Mouse (Mus musculus): ENCODE data around the gene 1810043G02Rik. TPM values are rescaled to one million over a fixed set of nuclear protein-coding genes. Genes with fewer than 3 reads are reported as not detected.
"Not testable (repeated sequence)": the region's sequence is repeated elsewhere in the genome, so short reads cannot be mapped to it uniquely, and the experiment has no call there.

Gene 1810043G02Rik
- total and polyA plus RNA-seq, 3 experiments, result 19.7 to 92.1 (median 23.7) TPM

- DNase-seq, result no peak
Measured at GRCm38 (mm10) chr10:78005791-78006438, 27.6 kb downstream of the 1810043G02Rik start.

- DNase-seq, result no peak
Measured at GRCm38 (mm10) chr10:78007203-78007602, 28.9 kb downstream of the 1810043G02Rik start.

- DNase-seq, result no peak
Measured at GRCm38 (mm10) chr10:78008169-78008568, 29.8 kb downstream of the 1810043G02Rik start.

- DNase-seq, result peak; percentile 98
Measured at GRCm38 (mm10) chr10:78009184-78009944, 31.0 kb downstream of the 1810043G02Rik start.

- no peak for DNase-seq
Measured at GRCm38 (mm10) chr10:78009945-78010293, 31.6 kb downstream of the 1810043G02Rik start, which contains the start of gene Pfkl. TSS of gene Pfkl (minus strand) at chr10:78010083.

GRCm38 (mm10) chr10:78010335-78010734 is 32.0 kb downstream of the 1810043G02Rik start:
- peak; percentile 32 for DNase-seq

GRCm38 (mm10) chr10:78011116-78011515 is 32.8 kb downstream of the 1810043G02Rik start:
- not testable (repeated sequence) for DNase-seq

GRCm38 (mm10) chr10:78012661-78013495 is 34.6 kb downstream of the 1810043G02Rik start:
- DNase-seq, result peak; percentile 42

- DNase-seq, result peak; percentile 42
Measured at GRCm38 (mm10) chr10:78015489-78015888, 37.2 kb downstream of the 1810043G02Rik start.

- no peak for DNase-seq
Measured at GRCm38 (mm10) chr10:78016366-78016765, 38.0 kb downstream of the 1810043G02Rik start.

- DNase-seq, result peak; percentile 84
Measured at GRCm38 (mm10) chr10:78018797-78019203, 40.5 kb downstream of the 1810043G02Rik start.

- DNase-seq, result no peak
Measured at GRCm38 (mm10) chr10:78019291-78019690, 41.0 kb downstream of the 1810043G02Rik start.

GRCm38 (mm10) chr10:78019984-78020383 is 41.7 kb downstream of the 1810043G02Rik start:
- DNase-seq, result not testable (repeated sequence)

- DNase-seq, result not testable (repeated sequence)
Measured at GRCm38 (mm10) chr10:78025453-78025852, 47.1 kb downstream of the 1810043G02Rik start.

GRCm38 (mm10) chr10:78028129-78028528 is 49.8 kb downstream of the 1810043G02Rik start:
- DNase-seq, result peak; percentile 61

GRCm38 (mm10) chr10:78029080-78029479 is 50.8 kb downstream of the 1810043G02Rik start:
- DNase-seq, result no peak

GRCm38 (mm10) chr10:78031987-78032386 is 53.7 kb downstream of the 1810043G02Rik start:
- DNase-seq, result no peak

Other genes starting within 250 kb of the 1810043G02Rik start
- not detected for gene Gm18596, start 235.9 kb upstream of the 1810043G02Rik start, total RNA-seq (2021)
- gene Gm18596, start 235.9 kb upstream of the 1810043G02Rik start, polyA plus RNA-seq (2012; rRNA removed), result not detected in 2 replicates
- gene Gm9736, start 227.2 kb upstream of the 1810043G02Rik start, total RNA-seq (2021), result not detected
- not detected in 2 replicates for gene Gm9736, start 227.2 kb upstream of the 1810043G02Rik start, polyA plus RNA-seq (2012; rRNA removed)
- not detected for gene Gm3233, start 218.8 kb upstream of the 1810043G02Rik start, total RNA-seq (2021)
- gene Gm3233, start 218.8 kb upstream of the 1810043G02Rik start, polyA plus RNA-seq (2012; rRNA removed), result not detected in 2 replicates
- gene Gm3238, start 207.2 kb upstream of the 1810043G02Rik start, total RNA-seq (2021), result not detected
- not detected in 2 replicates for gene Gm3238, start 207.2 kb upstream of the 1810043G02Rik start, polyA plus RNA-seq (2012; rRNA removed)
- not detected for gene Gm7138, start 201.6 kb upstream of the 1810043G02Rik start, total RNA-seq (2021)
- not detected in 2 replicates for gene Gm7138, start 201.6 kb upstream of the 1810043G02Rik start, polyA plus RNA-seq (2012; rRNA removed)
- gene Gm3250, start 196.0 kb upstream of the 1810043G02Rik start, total RNA-seq (2021), result not detected
- gene Gm3250, start 196.0 kb upstream of the 1810043G02Rik start, polyA plus RNA-seq (2012; rRNA removed), result not detected in 2 replicates
- gene Gm7137, start 190.3 kb upstream of the 1810043G02Rik start, total RNA-seq (2021), result not detected
- gene Gm7137, start 190.3 kb upstream of the 1810043G02Rik start, polyA plus RNA-seq (2012; rRNA removed), result not detected in 2 replicates
- gene Gm9639, start 183.4 kb upstream of the 1810043G02Rik start, total RNA-seq (2021), result not detected
- gene Gm9639, start 183.4 kb upstream of the 1810043G02Rik start, polyA plus RNA-seq (2012; rRNA removed), result not detected in 2 replicates
- gene Gm19668, start 179.4 kb upstream of the 1810043G02Rik start, total RNA-seq (2021), result not detected
- not detected in 2 replicates for gene Gm19668, start 179.4 kb upstream of the 1810043G02Rik start, polyA plus RNA-seq (2012; rRNA removed)
- not detected for gene Gm9507, start 166.7 kb upstream of the 1810043G02Rik start, total RNA-seq (2021)
- 0.31 TPM in 1 of 2 replicates, not detected in the other for gene Gm9507, start 166.7 kb upstream of the 1810043G02Rik start, polyA plus RNA-seq (2012; rRNA removed)
- gene Gm2696, start 163.8 kb upstream of the 1810043G02Rik start, total RNA-seq (2021), result not detected
- gene Gm2696, start 163.8 kb upstream of the 1810043G02Rik start, polyA plus RNA-seq (2012; rRNA removed), result not detected in 2 replicates
- gene Krtap10-4, start 151.4 kb upstream of the 1810043G02Rik start, total RNA-seq (2021), result not detected
- not detected in 2 replicates for gene Krtap10-4, start 151.4 kb upstream of the 1810043G02Rik start, polyA plus RNA-seq (2012; rRNA removed)
- gene Krtap10-10, start 142.6 kb upstream of the 1810043G02Rik start, total RNA-seq (2021), result not detected
- gene Krtap10-10, start 142.6 kb upstream of the 1810043G02Rik start, polyA plus RNA-seq (2012; rRNA removed), result not detected in 2 replicates
- gene Gm36176, start 131.7 kb upstream of the 1810043G02Rik start, total RNA-seq (2021), result not detected
- not detected in 2 replicates for gene Gm36176, start 131.7 kb upstream of the 1810043G02Rik start, polyA plus RNA-seq (2012; rRNA removed)
- not detected for gene Gm10318, start 125.7 kb upstream of the 1810043G02Rik start, total RNA-seq (2021)
- gene Gm10318, start 125.7 kb upstream of the 1810043G02Rik start, polyA plus RNA-seq (2012; rRNA removed), result not detected in 2 replicates
- gene Gm3285, start 116.5 kb upstream of the 1810043G02Rik start, total RNA-seq (2021), result not detected
- not detected in 2 replicates for gene Gm3285, start 116.5 kb upstream of the 1810043G02Rik start, polyA plus RNA-seq (2012; rRNA removed)
- gene Lrrc3, start 76.0 kb upstream of the 1810043G02Rik start, total RNA-seq (2021), result 1 to 10 TPM; 5.2 to 8.1 TPM
- 4.1 and 6.3 TPM in 2 replicates for gene Lrrc3, start 76.0 kb upstream of the 1810043G02Rik start, polyA plus RNA-seq (2012; rRNA removed)
- 1 to 10 TPM; 2.6 to 3.2 TPM for gene Trpm2, start 8.0 kb upstream of the 1810043G02Rik start, total RNA-seq (2021)
- gene Trpm2, start 8.0 kb upstream of the 1810043G02Rik start, polyA plus RNA-seq (2012; rRNA removed), result 3.0 and 3.1 TPM in 2 replicates
- 100 to 1,000 TPM; 128 to 145 TPM for gene Pfkl, start 31.6 kb downstream of the 1810043G02Rik start, total RNA-seq (2021)
- gene Pfkl, start 31.6 kb downstream of the 1810043G02Rik start, polyA plus RNA-seq (2012; rRNA removed), result 122 and 138 TPM in 2 replicates
- gene Dnmt3l, start 63.4 kb downstream of the 1810043G02Rik start, total RNA-seq (2021), result 10 to 100 TPM; 23.2 to 29.5 TPM
- gene Dnmt3l, start 63.4 kb downstream of the 1810043G02Rik start, polyA plus RNA-seq (2012; rRNA removed), result 14.6 and 15.5 TPM in 2 replicates
- gene Aire, start 65.1 kb downstream of the 1810043G02Rik start, total RNA-seq (2021), result not detected
- gene Aire, start 65.1 kb downstream of the 1810043G02Rik start, polyA plus RNA-seq (2012; rRNA removed), result 0.08 TPM in 1 of 2 replicates, not detected in the other
- 10 to 100 TPM; 14.9 to 16.4 TPM for gene Icosl, start 90.8 kb downstream of the 1810043G02Rik start, total RNA-seq (2021)
- 22.8 and 32.0 TPM in 2 replicates for gene Icosl, start 90.8 kb downstream of the 1810043G02Rik start, polyA plus RNA-seq (2012; rRNA removed)
- gene D10Jhu81e, start 191.3 kb downstream of the 1810043G02Rik start, total RNA-seq (2021), result 100 to 1,000 TPM; 266 to 267 TPM
- gene D10Jhu81e, start 191.3 kb downstream of the 1810043G02Rik start, polyA plus RNA-seq (2012; rRNA removed), result 741 and 784 TPM in 2 replicates
- 10 to 100 TPM; 14.0 to 17.4 TPM for gene Pwp2, start 206.6 kb downstream of the 1810043G02Rik start, total RNA-seq (2021)
- gene Pwp2, start 206.6 kb downstream of the 1810043G02Rik start, polyA plus RNA-seq (2012; rRNA removed), result 7.6 and 10.7 TPM in 2 replicates

Data from adrenal gland, adult 2 months (tissue).